ENCODE assay signal across 16 mouse cellular contexts in the genomic region with DNA sequence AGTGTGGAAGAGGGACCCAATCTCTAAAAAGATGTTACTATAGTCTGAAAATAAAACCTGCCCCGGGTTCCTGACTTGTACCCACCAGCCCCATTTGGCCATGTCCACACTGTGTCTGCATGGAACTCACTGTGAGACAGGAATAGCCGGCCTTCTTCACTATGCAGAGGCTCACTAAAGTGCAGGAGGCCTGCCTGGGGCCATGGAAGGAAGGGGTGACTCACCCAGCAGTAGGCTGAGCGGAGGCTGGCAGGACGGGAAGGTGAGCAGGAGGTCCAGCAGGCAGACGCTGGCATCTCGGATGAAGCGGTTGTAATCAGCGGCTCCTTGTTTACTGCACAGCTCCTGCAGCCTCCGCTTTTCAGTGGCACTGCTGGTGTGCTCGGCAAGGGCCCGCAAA. TPM values are rescaled to one million over a fixed set of nuclear protein-coding genes. Genes with fewer than 3 reads are reported as not detected.
"Had no signal": no experiment of that assay in that cellular context is flagged by ENCODE, and none has a peak within 500 bp of the region (broad histone marks: within the 10 kb centered on the region; RNA-seq: fewer than 3 reads in every experiment).

No protein-coding gene starts in this region.

- H3K27ac ChIP-seq: kidney, embryonic 15.5 days; limb, embryonic 12.5 days; liver, embryonic 13.5 days; midbrain, embryonic 13.5 days had no signal

- DNase-seq: kidney, adult 2 months; kidney, postnatal 25 days; layer of hippocampus, adult 9-11 months; layer of hippocampus, postnatal 36 days; liver; liver, embryonic 13.5 days; liver, postnatal 0 days; lung, postnatal 36 days; right cerebral cortex, adult 18-20 months; right cerebral cortex, postnatal 25 days; thymus, adult 2 months; thymus, postnatal 25 days had no signal

- H3K9ac ChIP-seq: kidney, embryonic 15.5 days; limb, embryonic 12.5 days; liver, embryonic 13.5 days; liver, postnatal 0 days; lung, embryonic 15.5 days; midbrain, embryonic 13.5 days had no signal

- H3K9me3 ChIP-seq: kidney, embryonic 15.5 days; limb, embryonic 12.5 days; liver, embryonic 13.5 days; lung, embryonic 15.5 days; midbrain, embryonic 13.5 days had no signal

- H3K4me1 ChIP-seq: liver, embryonic 13.5 days; midbrain, embryonic 13.5 days had no signal

- H3K4me3 ChIP-seq: kidney, embryonic 15.5 days; limb, embryonic 12.5 days; liver, embryonic 13.5 days; lung, embryonic 15.5 days; midbrain, embryonic 13.5 days had no signal

- ATAC-seq: liver, postnatal 0 days; midbrain, embryonic 13.5 days had no signal

- H3K4me2 ChIP-seq: kidney, embryonic 15.5 days; limb, embryonic 12.5 days; liver, embryonic 13.5 days; lung, embryonic 15.5 days; midbrain, embryonic 13.5 days had no signal

- H3K27me3 ChIP-seq: kidney, embryonic 15.5 days; limb, embryonic 12.5 days; liver, embryonic 13.5 days; lung, embryonic 15.5 days; midbrain, embryonic 13.5 days had no signal

RNA-seq across cellular contexts. Expression of gene 1700001L19Rik, which starts 28.7 kb away (rescaled TPM):
- polyA plus RNA-seq: liver, embryonic 13.5 days; liver, postnatal 0 days had no signal
